Mouse (Mus musculus) lung, adult 2 months (tissue): ENCODE measurements around the gene Gm20219.

ENCODE experiments used
- CTCF ChIP-seq: fragments of 200-500 bp; IDR thresholded peaks from 2 replicates; pipeline ENCODE4 v1.5.1; 2011; ENCODE audit warnings: mild to moderate bottlenecking, low read length, control low read depth; ENCODE audit not compliant: insufficient read depth
- POLR2A ChIP-seq: fragments of 200-500 bp; IDR thresholded peaks from 2 replicates; pipeline ENCODE4 v1.6.1; 2011; ENCODE audit warnings: low read depth, mild to moderate bottlenecking, control low read depth, low read length, borderline replicate concordance; ENCODE audit errors: extremely low read depth

- TF ChIP-seq CTCF (no peak), POLR2A (peak; percentile 22; the same call in 1 of the 2 replicates)
Measured at GRCm38 (mm10) chr17:56507161-56508068, 46.8 kb downstream of the Gm20219 start.
